Mouse (Mus musculus) lung, adult 2 months (tissue): ENCODE results near the gene Uckl1. TPM values are rescaled to one million over a fixed set of nuclear protein-coding genes. Genes with fewer than 3 reads are reported as not detected.

Experiments used
- DNase-seq: peaks from one replicate; pipeline ENCODE4 v3.0.0; 2022
- H3K4me1 ChIP-seq: fragments of 200-500 bp; 2 replicates; pipeline ENCODE4 v1.6.1; 2011; ENCODE audit warnings: low read length; ENCODE audit not compliant: control insufficient read depth, insufficient read depth
- H3K4me3 ChIP-seq: fragments of 200-500 bp; replicated peaks from 2 replicates; pipeline ENCODE3; 2011; ENCODE audit warnings: low read depth, mild to moderate bottlenecking, control low read depth, low read length; ENCODE audit errors: extremely low read depth
- CTCF ChIP-seq: fragments of 200-500 bp; IDR thresholded peaks from 2 replicates; pipeline ENCODE4 v1.5.1; 2011; ENCODE audit warnings: mild to moderate bottlenecking, low read length, control low read depth; ENCODE audit not compliant: insufficient read depth
- POLR2A ChIP-seq: fragments of 200-500 bp; IDR thresholded peaks from 2 replicates; pipeline ENCODE4 v1.6.1; 2011; ENCODE audit warnings: low read depth, mild to moderate bottlenecking, control low read depth, low read length, borderline replicate concordance; ENCODE audit errors: extremely low read depth
- WGBS: fragments of 180-500 bp; shearing (Covaris S2); methylation state at CpG from one replicate; pipeline ENCODE4 v1.1.7; 2018; 5-methylcytosine and 5-hydroxymethylcytosine counted together
- polyA plus RNA-seq: library from polyadenylated mRNA; depleted of rRNA; stranded (reverse); fragments of >200 nt; gene quantifications from 2 replicates; pipeline ENCODE4 v1.2.3, GENCODE M21; 2012

Gene Uckl1
- polyA plus RNA-seq, 1 experiment: 128 TPM

DNA sequence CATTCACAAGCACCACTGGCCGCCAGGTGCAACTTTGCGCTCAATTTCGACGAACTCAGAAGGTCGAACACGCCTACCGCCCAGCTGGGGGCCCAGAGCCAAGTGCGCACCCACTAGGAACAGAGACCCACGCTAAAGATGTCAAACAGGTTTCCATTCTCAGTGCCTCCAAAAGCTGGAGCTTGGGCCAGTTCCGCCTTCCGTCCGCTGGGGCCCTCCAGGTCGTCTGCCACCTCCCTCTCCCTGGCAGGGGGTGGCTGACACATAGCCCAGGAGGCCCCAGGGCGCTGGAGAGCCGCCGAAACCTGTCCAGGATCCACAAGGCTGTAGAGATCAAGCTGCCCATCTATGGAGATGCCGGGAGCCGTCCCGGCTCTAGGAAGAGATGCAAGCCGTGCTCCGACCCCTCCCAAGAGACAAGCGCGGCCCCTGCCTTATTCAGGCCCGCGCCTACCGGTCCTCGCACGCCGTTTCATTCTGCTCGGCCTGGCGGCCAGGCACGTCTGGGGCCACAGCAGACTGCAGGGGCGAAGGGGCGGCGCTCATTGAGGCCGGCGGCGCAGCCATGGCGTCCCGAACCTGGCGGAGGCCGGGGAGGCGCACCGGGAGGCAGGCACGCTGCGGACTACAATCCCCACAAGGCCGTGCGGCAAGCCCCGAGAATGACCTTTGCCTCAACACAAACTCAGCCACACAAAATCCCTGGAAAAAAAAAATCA, 3.1 kb downstream of the Uckl1 start:
- H3K4me3 ChIP-seq: peak overlapping the region; percentile 90
- peak; percentile 89 for DNase-seq
- H3K4me1 ChIP-seq: no peaks in the 10 kb centered on the region
- peak; percentile 58; the same call in 1 of the 2 replicates for TF ChIP-seq POLR2A
- TF ChIP-seq CTCF: no peak
- WGBS: under 1% methylated on average over 49 of the region's 49 CpGs

DNA sequence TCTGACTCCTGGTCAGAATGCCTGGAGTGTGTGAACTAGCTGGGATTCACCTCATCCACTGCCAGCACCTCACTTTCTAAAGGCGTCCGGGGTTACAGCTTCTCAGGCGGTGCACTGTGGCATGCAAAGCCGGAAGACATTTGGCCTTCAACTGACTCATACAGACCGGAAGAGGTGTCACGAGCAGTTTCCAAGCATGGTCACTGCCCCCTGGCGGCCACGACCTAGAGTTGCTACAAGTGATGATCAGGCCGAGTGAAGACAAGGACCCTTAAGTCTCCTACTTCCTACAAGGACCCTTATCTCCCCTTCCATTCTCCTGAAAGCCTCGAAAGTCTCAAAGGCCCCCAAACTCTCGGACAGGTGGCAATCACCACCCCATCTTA, 3.7 kb downstream of the Uckl1 start:
- WGBS: under 1% methylated on average over 11 of the region's 11 CpGs
- H3K4me1 ChIP-seq: no peaks in the 10 kb centered on the region
- H3K4me3 ChIP-seq: peak overlapping the region; percentile 90
- TF ChIP-seq CTCF (peak; percentile 95), POLR2A (peak; percentile 55; the same call in 1 of the 2 replicates)
- peak; percentile 76 for DNase-seq

DNA sequence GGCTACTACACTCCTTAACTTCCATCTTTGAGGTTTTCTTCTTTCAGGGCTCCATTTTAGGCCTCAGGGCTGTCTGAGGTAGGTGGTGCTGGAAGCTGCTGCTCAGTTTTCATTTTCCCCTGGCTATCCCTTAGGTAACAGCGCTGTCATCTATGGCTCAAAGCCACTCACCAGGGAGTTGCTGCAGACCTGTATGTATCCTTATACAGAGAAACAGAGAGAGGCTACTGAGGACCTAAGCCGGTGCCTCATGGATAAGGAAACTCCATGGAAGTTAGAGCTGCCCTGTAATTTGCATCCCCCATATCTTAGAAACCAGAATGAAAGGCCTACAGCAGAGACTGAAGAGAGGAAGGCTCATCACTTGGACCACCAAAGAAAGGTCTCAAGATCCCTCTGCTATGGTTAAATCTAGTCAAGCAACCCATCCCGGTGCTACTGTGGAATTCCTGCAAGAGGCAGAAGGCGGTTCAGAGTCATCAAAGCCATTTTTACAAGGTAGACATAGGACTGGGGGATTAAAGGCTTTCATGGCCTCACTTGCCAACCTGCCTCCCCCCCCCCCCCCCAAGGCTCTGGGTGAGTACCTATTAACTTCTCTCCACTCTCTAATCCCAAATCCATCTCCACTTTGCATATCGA, 4.4 kb downstream of the Uckl1 start:
- Histone ChIP-seq H3K4me3 (no peak overlapping the region), H3K4me1 (no peaks in the 10 kb centered on the region)
- peak; percentile 2 for DNase-seq
- TF ChIP-seq POLR2A (no peak), CTCF (no peak)
- WGBS: 71% methylated on average over 5 of the region's 5 CpGs

DNA sequence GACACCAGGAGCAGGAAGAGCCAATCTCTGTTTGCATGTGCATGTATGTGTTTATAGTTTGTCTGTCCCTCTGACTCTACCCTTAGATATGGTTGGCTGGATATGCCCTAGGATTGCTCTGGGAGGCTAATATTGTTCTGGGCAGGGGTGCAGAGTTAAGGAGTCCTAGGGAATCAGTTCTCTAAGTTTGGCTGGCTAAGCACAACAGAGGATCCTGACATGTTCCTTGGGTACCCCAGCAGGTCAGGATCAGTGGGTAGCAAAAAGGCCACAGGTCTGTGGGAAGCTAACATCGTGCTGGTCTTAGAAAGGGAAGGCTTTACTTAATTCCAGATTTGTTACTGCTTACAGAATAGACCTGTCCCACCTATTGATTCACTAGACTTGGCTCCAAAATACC, 5.0 kb downstream of the Uckl1 start:
- DNase-seq: no peak
- Histone ChIP-seq H3K4me3 (no peak overlapping the region), H3K4me1 (no peaks in the 10 kb centered on the region)
- 90% methylated on average over 1 of the region's 1 CpGs for WGBS
- no peak for TF ChIP-seq POLR2A
- no peak for TF ChIP-seq CTCF

DNA sequence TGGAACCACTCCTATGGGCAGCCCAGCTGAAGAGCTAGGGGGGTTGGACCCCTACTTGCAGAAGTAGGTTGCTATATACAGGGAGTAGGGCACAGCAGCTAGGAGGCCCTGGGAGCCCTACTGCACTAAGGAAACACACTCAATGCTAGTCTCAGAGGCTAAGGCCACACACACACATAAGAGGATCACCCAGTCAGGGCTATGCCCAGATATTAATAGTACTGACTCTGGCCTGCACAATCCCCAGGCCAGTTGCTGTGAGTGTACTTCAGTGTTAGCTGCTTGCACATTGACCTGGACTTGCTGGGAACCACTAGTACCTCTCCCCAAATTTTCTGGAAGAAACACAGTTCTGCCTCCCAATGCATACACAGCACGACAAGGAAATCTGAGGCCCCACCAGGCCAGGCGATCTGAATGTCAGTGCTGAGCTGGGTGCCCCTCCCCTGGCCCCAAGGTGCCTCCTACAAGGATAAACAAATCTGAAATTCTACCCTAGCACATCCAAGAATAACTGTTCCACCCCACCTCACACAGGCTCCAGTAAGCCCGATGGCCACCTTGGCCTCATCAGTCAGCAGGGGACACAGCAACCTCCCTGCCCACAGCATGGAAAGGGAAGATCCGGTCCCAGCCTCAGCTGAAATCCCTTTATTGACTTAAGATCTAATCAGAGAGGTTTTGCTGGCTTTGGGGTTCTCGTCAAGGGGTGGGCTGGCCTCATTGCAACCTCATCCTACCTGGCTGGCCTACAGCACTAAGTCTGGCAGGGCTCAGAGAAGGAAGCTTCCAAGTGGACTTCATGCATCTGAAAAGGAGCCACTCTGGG, 5.7 kb downstream of the Uckl1 start:
- DNase-seq: no peak
- Histone ChIP-seq H3K4me1 (no peaks in the 10 kb centered on the region), H3K4me3 (no peak overlapping the region)
- no peak for TF ChIP-seq POLR2A
- TF ChIP-seq CTCF: no peak
- WGBS: 42% methylated on average over 5 of the region's 5 CpGs

DNA sequence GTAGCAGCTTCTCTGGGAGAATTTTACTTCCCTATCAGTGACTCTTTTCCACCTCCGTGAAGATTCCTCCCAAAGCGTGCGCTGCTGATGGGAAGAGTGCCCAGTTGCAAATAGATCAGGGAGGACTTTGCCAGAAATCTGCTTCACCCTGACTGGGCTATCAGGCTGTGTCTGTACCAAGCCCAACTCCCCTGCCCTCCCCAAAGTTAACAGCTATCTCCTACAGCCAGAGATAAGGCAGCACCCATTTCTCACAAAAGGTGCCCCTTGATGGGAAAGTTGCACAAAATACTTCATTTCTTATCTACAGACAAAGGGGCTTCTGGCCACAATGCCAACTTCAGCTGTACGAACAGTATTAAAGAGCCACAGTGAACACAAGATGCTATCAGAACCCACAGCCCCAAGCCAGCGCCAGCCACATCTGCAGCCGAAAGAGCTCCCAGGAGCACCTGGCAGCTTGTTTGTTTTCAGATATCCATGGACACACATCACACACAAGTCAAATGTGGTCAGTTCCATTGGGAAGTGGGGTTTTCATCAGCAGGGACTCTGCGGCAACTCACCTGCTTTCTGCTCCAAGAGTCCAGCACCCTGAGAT, 6.6 kb downstream of the Uckl1 start:
- 66% methylated on average over 7 of the region's 7 CpGs for WGBS
- H3K4me1 ChIP-seq: no peaks in the 10 kb centered on the region
- no peak for TF ChIP-seq POLR2A
- no peak for TF ChIP-seq CTCF
- no peak for DNase-seq
- no peak overlapping the region for H3K4me3 ChIP-seq

DNA sequence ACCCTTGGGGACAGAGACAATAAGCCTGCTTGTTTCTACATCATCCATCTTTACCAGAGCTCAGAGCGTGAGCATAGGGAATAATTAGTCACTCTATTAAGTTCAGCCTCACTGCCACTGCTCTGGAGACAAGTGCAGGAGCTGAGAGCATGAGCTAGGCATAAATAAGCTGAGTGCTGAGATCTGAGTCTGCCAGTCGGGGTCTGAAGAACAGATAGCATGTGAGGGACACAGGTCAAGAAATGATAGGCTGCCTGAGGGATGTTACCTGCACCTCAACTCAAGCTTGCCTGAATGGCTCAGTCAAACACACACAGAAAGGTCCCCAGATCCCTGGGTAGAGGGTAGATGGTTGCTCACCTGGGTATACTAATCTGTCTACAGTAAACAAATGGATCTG, 7.6 kb downstream of the Uckl1 start:
- H3K4me1 ChIP-seq: no peaks in the 10 kb centered on the region
- H3K4me3 ChIP-seq: no peak overlapping the region
- no peak for DNase-seq
- TF ChIP-seq CTCF (no peak), POLR2A (no peak)
- WGBS: 67% methylated on average over 2 of the region's 2 CpGs

DNA sequence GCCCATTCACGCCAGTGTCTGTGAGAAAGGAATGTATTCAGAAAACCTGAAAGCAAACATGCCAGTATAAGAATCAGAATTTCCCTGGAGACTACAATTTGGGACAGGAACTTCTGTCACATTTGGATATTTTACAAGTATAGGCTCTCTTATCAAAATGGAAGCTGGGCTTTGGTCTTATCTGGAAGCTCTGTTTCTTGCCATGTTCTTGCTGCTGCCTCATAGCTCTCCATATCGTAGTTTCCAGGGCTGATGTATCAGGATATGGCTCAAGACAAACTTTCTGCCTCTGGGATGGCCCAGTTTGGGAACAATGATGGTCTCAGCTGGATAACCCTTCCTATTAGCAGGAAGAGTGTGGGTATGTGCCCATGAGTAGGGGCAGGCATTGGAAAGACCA, 8.1 kb downstream of the Uckl1 start:
- Histone ChIP-seq H3K4me3 (no peak overlapping the region), H3K4me1 (no peaks in the 10 kb centered on the region)
- 88% methylated on average over 2 of the region's 2 CpGs for WGBS
- no peak for DNase-seq
- TF ChIP-seq CTCF: no peak
- TF ChIP-seq POLR2A: no peak

DNA sequence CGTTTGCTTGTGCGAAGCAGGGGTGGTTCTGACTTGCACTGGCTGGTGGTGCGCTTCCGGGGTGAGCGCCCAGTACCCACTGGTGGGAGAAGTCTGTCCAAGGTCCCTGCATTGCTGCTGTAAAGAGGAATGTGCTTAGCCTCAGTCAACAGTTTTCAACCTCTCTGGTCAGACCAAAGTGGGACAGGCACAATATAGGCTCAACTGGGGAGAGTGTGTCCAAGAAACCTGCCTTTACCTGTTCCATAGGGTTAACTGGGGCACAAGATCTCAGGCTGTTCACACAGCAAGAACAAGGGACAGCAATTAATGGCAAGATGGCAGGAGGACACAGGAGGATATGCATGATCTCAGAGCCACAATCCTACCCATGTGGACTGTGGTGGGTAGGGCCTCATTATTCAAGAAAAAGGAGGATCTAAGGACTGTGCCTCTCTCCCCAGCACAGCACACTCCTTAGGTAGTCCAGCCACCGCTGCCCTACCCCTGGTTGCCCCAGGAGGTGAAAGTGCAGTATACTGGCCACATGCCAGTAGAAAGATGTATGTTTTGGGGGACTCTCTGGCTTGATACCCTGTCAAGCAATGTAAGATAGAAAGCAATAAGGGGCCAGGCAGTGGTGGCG, 9.7 kb downstream of the Uckl1 start:
- Histone ChIP-seq H3K4me3 (no peak overlapping the region), H3K4me1 (no peaks in the 10 kb centered on the region)
- 93% methylated on average over 7 of the region's 7 CpGs for WGBS
- TF ChIP-seq CTCF (no peak), POLR2A (no peak)
- no peak for DNase-seq
